8 mouse cellular contexts compared by ENCODE assay signal in the genomic region with DNA sequence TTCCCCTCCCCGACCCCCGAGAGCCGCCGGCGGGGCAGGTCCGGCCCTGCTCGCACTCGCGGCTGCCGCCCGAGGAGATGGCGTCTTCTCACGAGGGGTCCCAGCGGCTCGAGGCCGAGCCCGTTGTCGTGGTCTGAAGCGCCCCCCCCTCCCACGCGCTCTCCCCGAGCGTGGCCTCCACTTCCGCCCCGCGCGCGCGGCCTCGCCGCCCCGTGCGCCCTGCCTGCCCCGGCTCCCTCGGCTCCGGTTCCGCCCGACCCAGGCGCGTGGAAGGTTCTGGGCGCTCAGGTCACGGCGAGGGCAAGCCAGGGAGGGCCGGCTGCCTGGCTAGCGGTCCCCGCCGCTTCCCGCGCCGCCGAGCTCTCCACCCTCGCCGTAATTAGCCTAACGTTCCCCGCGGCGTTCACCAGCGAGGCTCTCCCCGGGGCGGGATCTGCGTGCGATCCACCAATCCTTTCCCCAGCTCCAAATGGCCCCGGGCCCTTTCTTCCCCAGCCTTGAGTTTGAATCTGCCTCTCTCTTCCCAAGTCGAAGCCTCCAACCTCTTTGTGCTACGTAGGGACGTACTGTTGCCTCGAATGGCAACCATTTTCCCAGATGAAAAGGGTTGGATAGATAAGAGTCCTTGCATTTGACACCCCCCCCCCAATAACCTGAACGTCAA. TPM values are rescaled to one million over a fixed set of nuclear protein-coding genes. Genes with fewer than 3 reads are reported as not detected.
DNase-seq lines count a peak whose midpoint lies in the region; ATAC-seq and TF ChIP-seq lines count a peak whose summit lies in the region.

No protein-coding gene starts in this region.

- peak; percentile 55 for ATAC-seq in forebrain, embryonic 11.5 days (replicated peaks; ENCODE audit: low FRiP score)
- ATAC-seq in heart, embryonic 15.5 days (replicated peaks; ENCODE audit: insufficient number of reproducible peaks, insufficient read depth, low FRiP score, low read depth), result peak; percentile 63
- peak; percentile 69 for ATAC-seq in neural tube, embryonic 14.5 days (ENCODE audit: low read depth)

- H3K4me3 ChIP-seq in forebrain, embryonic 11.5 days (ENCODE audit: low read depth, low read length), result peak overlapping the region; percentile 97
- H3K4me3 ChIP-seq in heart, embryonic 15.5 days, result peak overlapping the region; percentile 88
- H3K4me3 ChIP-seq in neural tube, embryonic 14.5 days (ENCODE audit: low read depth, low read length), result peak overlapping the region; percentile 98

- H3K36me3 ChIP-seq in forebrain, embryonic 11.5 days (ENCODE audit: control insufficient read depth, insufficient read depth, low read length), result no peaks in the 10 kb centered on the region; the same call in 1 of the 2 replicates
- peaks cover 3% of the 10 kb centered on the region; the same call in 1 of the 2 replicates for H3K36me3 ChIP-seq in heart, embryonic 15.5 days
- H3K36me3 ChIP-seq in neural tube, embryonic 14.5 days (ENCODE audit: control insufficient read depth, insufficient read depth, low read length), result no peaks in the 10 kb centered on the region

- peak overlapping the region; percentile 68 for H3K4me2 ChIP-seq in forebrain, embryonic 11.5 days (ENCODE audit: low read depth, low read length, severe bottlenecking)
- H3K4me2 ChIP-seq in heart, embryonic 15.5 days, result peak overlapping the region; percentile 77
- H3K4me2 ChIP-seq in neural tube, embryonic 14.5 days (ENCODE audit: low read depth, low read length), result peak overlapping the region; percentile 70

- H3K4me1 ChIP-seq in forebrain, embryonic 11.5 days (replicated peaks; ENCODE audit: control insufficient read depth, insufficient read depth, low read length), result peaks cover 12% of the 10 kb centered on the region; the same call in 1 of the 2 replicates
- H3K4me1 ChIP-seq in heart, embryonic 15.5 days (replicated peaks), result peaks cover 27% of the 10 kb centered on the region
- H3K4me1 ChIP-seq in neural tube, embryonic 14.5 days (ENCODE audit: control insufficient read depth, insufficient read depth, low read length), result peaks cover 30% of the 10 kb centered on the region

- H3K27me3 ChIP-seq in forebrain, embryonic 11.5 days (ENCODE audit: control insufficient read depth, insufficient read depth, low read length), result no peaks in the 10 kb centered on the region
- H3K27me3 ChIP-seq in heart, embryonic 15.5 days, result no peaks in the 10 kb centered on the region
- no peaks in the 10 kb centered on the region for H3K27me3 ChIP-seq in neural tube, embryonic 14.5 days (ENCODE audit: control insufficient read depth, insufficient read depth, low read length)

- peak; percentile 59 to 60 for DNase-seq in CD8-positive naive resting alpha-beta T cell, adult 2 months (ENCODE audit: low read depth in 2 of 2, low spot score in 2 of 2)
- DNase-seq in brain, embryonic 14.5 days (ENCODE audit: low read depth), result peak; percentile 85
- DNase-seq in forebrain, embryonic 11.5 days (ENCODE audit: low spot score), result peak; percentile 86
- peak; percentile 62 to 86 for DNase-seq in kidney, postnatal 25 days
- peak; percentile 65 to 67 for DNase-seq in lung, adult 18-20 months
- DNase-seq in testis, postnatal 14 days (ENCODE audit: low spot score), result peak; percentile 84

- peak overlapping the region; percentile 100 for H3K9ac ChIP-seq in forebrain, embryonic 11.5 days (ENCODE audit: low read length)
- H3K9ac ChIP-seq in heart, embryonic 15.5 days, result peak overlapping the region; percentile 100
- H3K9ac ChIP-seq in neural tube, embryonic 14.5 days (replicated peaks; ENCODE audit: low read depth, low read length), result peak overlapping the region; percentile 100

- under 1% methylated on average over 58 of the region's 68 CpGs for WGBS in forebrain, embryonic 11.5 days
- WGBS in heart, embryonic 15.5 days, result under 1% methylated on average over 63 of the region's 68 CpGs
- WGBS in neural tube, embryonic 14.5 days, result under 1% methylated on average over 63 of the region's 68 CpGs

- peak overlapping the region; percentile 99 for H3K27ac ChIP-seq in forebrain, embryonic 11.5 days (ENCODE audit: low read depth, low read length)
- H3K27ac ChIP-seq in heart, embryonic 15.5 days, result peak overlapping the region; percentile 100
- H3K27ac ChIP-seq in neural tube, embryonic 14.5 days (ENCODE audit: low read depth, low read length), result peak overlapping the region; percentile 100

- TF ChIP-seq CTCF in brain, embryonic 14.5 days (IDR thresholded peaks at IDR 0.05; ENCODE audit: borderline replicate concordance, extremely low read depth, insufficient read depth, insufficient read length), result no peak

- H3K9me3 ChIP-seq in forebrain, embryonic 11.5 days (ENCODE audit: control insufficient read depth, low read length), result no peaks in the 10 kb centered on the region
- no peaks in the 10 kb centered on the region for H3K9me3 ChIP-seq in heart, embryonic 15.5 days (replicated peaks)
- no peaks in the 10 kb centered on the region for H3K9me3 ChIP-seq in neural tube, embryonic 14.5 days (ENCODE audit: control insufficient read depth, low read length)

- TF ChIP-seq POLR2A in brain, embryonic 14.5 days (IDR thresholded peaks at IDR 0.05; ENCODE audit: borderline replicate concordance, extremely low read depth, insufficient read depth, insufficient read length, poor library complexity, severe bottlenecking), result peak; percentile 40; the same call in 1 of the 2 replicates

RNA-seq across cellular contexts. Expression of gene Fubp1, which starts 0.6 kb away (rescaled TPM):
- 264 and 329 TPM in 2 replicates for polyA plus RNA-seq in brain, embryonic 14.5 days (2012; rRNA removed)
- 436 and 475 TPM in 2 replicates for polyA plus RNA-seq in forebrain, embryonic 11.5 days (2014; fragmentation: Nextera tagmentation; extraction: Ambion mirVana)
- 106 and 115 TPM in 2 replicates for polyA plus RNA-seq in heart, embryonic 15.5 days (2015; fragmentation: Nextera tagmentation; extraction: Ambion mirVana)
- 223 and 230 TPM in 2 replicates for polyA plus RNA-seq in neural tube, embryonic 14.5 days (2014; fragmentation: Nextera tagmentation; extraction: Ambion mirVana)

RNA-seq across cellular contexts. Expression of gene Dnajb4, which starts 0.8 kb away (rescaled TPM):
- polyA plus RNA-seq in brain, embryonic 14.5 days (2012; rRNA removed), result 15.9 and 20.7 TPM in 2 replicates
- polyA plus RNA-seq in forebrain, embryonic 11.5 days (2014; fragmentation: Nextera tagmentation; extraction: Ambion mirVana), result 25.2 and 28.2 TPM in 2 replicates
- 44.4 and 50.3 TPM in 2 replicates for polyA plus RNA-seq in heart, embryonic 15.5 days (2015; fragmentation: Nextera tagmentation; extraction: Ambion mirVana)
- polyA plus RNA-seq in neural tube, embryonic 14.5 days (2014; fragmentation: Nextera tagmentation; extraction: Ambion mirVana), result 48.6 and 50.4 TPM in 2 replicates

RNA-seq across cellular contexts. Expression of gene Gipc2, which starts 44.8 kb away (rescaled TPM):
- polyA plus RNA-seq in brain, embryonic 14.5 days (2012; rRNA removed), result 4.6 and 6.0 TPM in 2 replicates
- polyA plus RNA-seq in forebrain, embryonic 11.5 days (2014; fragmentation: Nextera tagmentation; extraction: Ambion mirVana), result 1.8 and 1.9 TPM in 2 replicates
- polyA plus RNA-seq in heart, embryonic 15.5 days (2015; fragmentation: Nextera tagmentation; extraction: Ambion mirVana), result 4.6 and 5.0 TPM in 2 replicates
- polyA plus RNA-seq in neural tube, embryonic 14.5 days (2014; fragmentation: Nextera tagmentation; extraction: Ambion mirVana), result 7.7 and 15.2 TPM in 2 replicates

RNA-seq across cellular contexts. Expression of gene Nexn, which starts 55.3 kb away (rescaled TPM):
- polyA plus RNA-seq in brain, embryonic 14.5 days (2012; rRNA removed), result 0.15 and 1.2 TPM in 2 replicates
- polyA plus RNA-seq in forebrain, embryonic 11.5 days (2014; fragmentation: Nextera tagmentation; extraction: Ambion mirVana), result 3.5 and 4.3 TPM in 2 replicates
- polyA plus RNA-seq in heart, embryonic 15.5 days (2015; fragmentation: Nextera tagmentation; extraction: Ambion mirVana), result 196 and 326 TPM in 2 replicates
- 2.9 TPM in 2 replicates for polyA plus RNA-seq in neural tube, embryonic 14.5 days (2014; fragmentation: Nextera tagmentation; extraction: Ambion mirVana)

Comparison
In these comparisons a context has a peak if more than half of its experiments do, and no peak if none do; other contexts are left out.
1. Peak in every context shown above with its lines: DNase-seq, ATAC-seq, H3K4me3 ChIP-seq and H3K27ac ChIP-seq.